Mouse (Mus musculus) ES-E14 (cell line): ENCODE results near the gene Cenps.

Experiments
- ZC3H11A ChIP-seq: IDR thresholded peaks from 2 replicates; pipeline ENCODE4 v1.6.1; 2012; ENCODE audit warnings: low read depth, mild to moderate bottlenecking, inconsistent platforms, low read length, borderline replicate concordance
- ZNF384 ChIP-seq: IDR thresholded peaks from 2 replicates; pipeline ENCODE4 v1.6.1; 2012; ENCODE audit warnings: low read depth, low read length, inconsistent platforms

DNA sequence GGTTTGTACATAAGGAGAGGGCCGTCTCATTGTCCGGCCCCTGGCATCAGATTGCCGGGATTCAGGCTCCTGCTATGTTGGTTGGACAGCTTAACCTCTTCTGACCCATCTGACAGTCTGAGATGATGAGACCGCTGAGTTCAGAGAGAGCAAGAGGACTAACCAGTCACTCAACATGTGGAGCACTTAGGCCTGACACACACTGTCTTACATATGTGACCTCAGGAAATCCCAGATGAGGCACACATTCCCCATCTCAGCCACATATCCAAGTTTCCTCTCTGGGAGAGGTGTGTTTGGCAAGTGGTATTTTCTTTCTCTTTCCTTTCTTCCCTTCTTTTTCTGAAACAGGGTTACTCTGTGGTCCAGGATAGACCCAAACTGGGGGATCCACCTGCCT, 7.7 kb upstream of the Cenps start:
- no peak for TF ChIP-seq ZNF384
- no peak for TF ChIP-seq ZC3H11A
